Mouse (Mus musculus): ENCODE results near the gene Rapgef2. TPM values are rescaled to one million over a fixed set of nuclear protein-coding genes. Genes with fewer than 3 reads are reported as not detected.
"Not testable (repeated sequence)": the region's sequence is repeated elsewhere in the genome, so short reads cannot be mapped to it uniquely, and the experiment has no call there.

Gene Rapgef2
- polyA plus RNA-seq, 1 experiment from 2014 or later: 7.3 TPM

DNA sequence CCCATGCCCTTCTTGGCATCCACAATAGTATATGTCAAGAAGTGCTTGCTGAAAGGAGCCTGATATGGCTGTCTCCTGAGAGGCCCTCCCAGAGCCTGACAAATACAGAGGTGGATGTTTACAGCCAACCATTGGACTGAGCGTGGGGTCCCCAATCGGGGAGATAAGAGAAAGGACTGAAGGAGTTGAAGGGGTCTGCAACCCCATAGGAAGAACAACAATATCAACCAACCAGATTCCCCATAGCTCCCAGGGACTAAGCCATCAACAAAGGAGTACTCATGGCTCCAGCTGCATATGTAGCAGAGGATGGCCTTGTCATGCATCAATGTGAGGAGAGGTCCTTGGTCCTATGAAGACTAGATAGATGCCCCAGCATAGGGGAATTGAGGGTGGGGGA lies 227.8 kb downstream of the Rapgef2 start:
- not testable (repeated sequence) for H3K9ac ChIP-seq; H3K27ac ChIP-seq (replicated peaks); H3K4me2 ChIP-seq (replicated peaks); H3K4me3 ChIP-seq (replicated peaks); H3K27me3 ChIP-seq; H3K36me3 ChIP-seq; ATAC-seq (ENCODE audit: insufficient number of reproducible peaks, low FRiP score, low TSS enrichment, low read depth); H3K9me3 ChIP-seq (replicated peaks); H3K4me1 ChIP-seq
- 88% methylated on average over 2 of the region's 2 CpGs for WGBS

GRCm38 (mm10) chr3:79045251-79045650 lies 241.1 kb downstream of the Rapgef2 start:
- 79% methylated on average over 5 of the region's 5 CpGs for WGBS

DNA sequence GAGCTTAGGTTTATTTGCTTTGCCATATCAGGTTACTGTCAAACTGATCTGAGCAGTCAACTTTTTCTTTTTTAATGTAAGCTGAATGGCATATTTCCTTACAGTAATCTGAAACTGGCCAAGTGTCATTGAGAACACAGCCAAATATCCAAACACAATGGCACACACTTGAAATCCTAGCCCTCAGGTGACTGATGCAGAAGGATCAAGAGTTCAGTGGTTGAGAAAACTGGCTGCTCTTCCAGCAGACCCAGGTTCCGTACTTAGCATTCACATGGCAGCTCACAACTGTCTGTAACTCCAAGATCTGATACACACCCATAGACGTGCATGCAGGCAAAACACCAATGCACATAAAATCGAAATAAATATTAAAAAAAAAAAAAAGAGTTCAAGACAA lies 243.3 kb downstream of the Rapgef2 start:
- Histone ChIP-seq H3K9me3 (replicated peaks) (no peaks in the 10 kb centered on the region), H3K9ac (no peak overlapping the region), H3K27me3 (no peaks in the 10 kb centered on the region), H3K4me1 (no peaks in the 10 kb centered on the region), H3K4me3 (replicated peaks) (no peak overlapping the region), H3K27ac (replicated peaks) (no peak overlapping the region), H3K4me2 (replicated peaks) (no peak overlapping the region), H3K36me3 (no peaks in the 10 kb centered on the region)
- ATAC-seq (ENCODE audit: insufficient number of reproducible peaks, low FRiP score, low TSS enrichment, low read depth): no peak
- WGBS: 48% methylated on average over 3 of the region's 3 CpGs

More at GRCm38 (mm10) chr3:79045251-79045650, 241.1 kb downstream of the Rapgef2 start:
- Histone ChIP-seq H3K4me1 (no peaks in the 10 kb centered on the region), H3K36me3 (no peaks in the 10 kb centered on the region), H3K27me3 (no peaks in the 10 kb centered on the region), H3K9me3 (replicated peaks) (no peaks in the 10 kb centered on the region), H3K4me3 (replicated peaks) (no peak overlapping the region), H3K9ac (no peak overlapping the region), H3K27ac (replicated peaks) (no peak overlapping the region), H3K4me2 (replicated peaks) (no peak overlapping the region)
- no peak for ATAC-seq (ENCODE audit: insufficient number of reproducible peaks, low FRiP score, low TSS enrichment, low read depth)

DNA sequence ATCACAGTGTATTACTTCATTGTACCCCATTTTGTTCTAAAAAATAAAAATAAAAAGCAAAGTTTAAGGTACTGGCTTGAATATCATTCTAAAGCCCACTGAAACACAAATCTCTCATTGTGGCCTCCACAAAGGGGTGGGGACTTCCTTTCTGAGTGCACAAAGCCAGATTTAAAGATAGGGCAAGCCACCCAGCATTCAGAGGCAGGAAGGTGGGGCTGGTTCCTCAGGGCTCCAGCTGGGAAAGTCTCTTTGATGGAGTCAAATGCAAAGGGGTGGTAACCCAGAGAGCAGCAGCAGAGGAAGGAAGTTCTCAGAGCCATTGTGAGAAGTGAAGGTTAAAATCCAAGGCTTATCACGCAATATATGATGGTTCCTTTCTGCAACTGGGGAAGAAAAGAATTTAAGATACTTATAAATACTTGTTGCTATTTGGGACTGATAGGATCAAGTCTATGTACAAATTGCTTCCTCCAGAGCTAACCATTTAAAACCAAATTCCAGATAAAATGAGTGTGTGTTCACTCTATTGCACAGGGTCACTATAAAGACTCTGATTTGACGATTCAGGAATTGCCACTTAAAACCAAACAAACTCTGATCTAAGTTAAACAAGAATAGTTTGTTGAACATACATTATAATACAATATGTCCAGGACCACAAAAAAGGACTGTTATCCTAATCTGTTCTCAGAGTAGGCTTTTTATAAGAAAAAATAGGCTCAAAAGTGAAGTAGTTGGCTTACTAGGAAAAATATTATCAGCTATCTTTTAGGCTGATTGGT lies 246.5 kb downstream of the Rapgef2 start:
- Histone ChIP-seq H3K4me2 (replicated peaks) (no peak overlapping the region), H3K27me3 (no peaks in the 10 kb centered on the region), H3K27ac (replicated peaks) (no peak overlapping the region), H3K9ac (no peak overlapping the region), H3K4me1 (no peaks in the 10 kb centered on the region), H3K4me3 (replicated peaks) (no peak overlapping the region), H3K36me3 (no peaks in the 10 kb centered on the region), H3K9me3 (replicated peaks) (no peaks in the 10 kb centered on the region)
- WGBS: 62% methylated on average over 2 of the region's 2 CpGs
- ATAC-seq (ENCODE audit: insufficient number of reproducible peaks, low FRiP score, low TSS enrichment, low read depth): no peak

GRCm38 (mm10) chr3:79039008-79039407 lies 247.3 kb downstream of the Rapgef2 start:
- Histone ChIP-seq H3K4me2 (replicated peaks) (no peak overlapping the region), H3K4me3 (replicated peaks) (no peak overlapping the region), H3K9ac (no peak overlapping the region), H3K9me3 (replicated peaks) (no peaks in the 10 kb centered on the region), H3K27me3 (no peaks in the 10 kb centered on the region), H3K4me1 (no peaks in the 10 kb centered on the region), H3K36me3 (no peaks in the 10 kb centered on the region), H3K27ac (replicated peaks) (no peak overlapping the region)
- no peak for ATAC-seq (ENCODE audit: insufficient number of reproducible peaks, low FRiP score, low TSS enrichment, low read depth)
- 79% methylated on average over 2 of the region's 2 CpGs for WGBS

- Histone ChIP-seq H3K36me3 (no peaks in the 10 kb centered on the region), H3K9me3 (replicated peaks) (no peaks in the 10 kb centered on the region), H3K27me3 (no peaks in the 10 kb centered on the region), H3K4me1 (no peaks in the 10 kb centered on the region), H3K27ac (replicated peaks) (no peak overlapping the region), H3K9ac (no peak overlapping the region), H3K4me3 (replicated peaks) (no peak overlapping the region), H3K4me2 (replicated peaks) (no peak overlapping the region)
- no peak for ATAC-seq (ENCODE audit: insufficient number of reproducible peaks, low FRiP score, low TSS enrichment, low read depth)
- 95% methylated on average over 2 of the region's 2 CpGs for WGBS
Observed at GRCm38 (mm10) chr3:79034457-79034856, 251.9 kb downstream of the Rapgef2 start.

- WGBS: 82% methylated on average over 4 of the region's 4 CpGs
- H3K4me3 ChIP-seq (replicated peaks): no peak overlapping the region
- H3K4me2 ChIP-seq (replicated peaks): no peak overlapping the region
- no peaks in the 10 kb centered on the region for H3K9me3 ChIP-seq (replicated peaks)
- H3K9ac ChIP-seq: no peak overlapping the region
- no peaks in the 10 kb centered on the region for H3K27me3 ChIP-seq
- no peak for ATAC-seq (ENCODE audit: insufficient number of reproducible peaks, low FRiP score, low TSS enrichment, low read depth)
- no peaks in the 10 kb centered on the region for H3K36me3 ChIP-seq
- H3K4me1 ChIP-seq: no peaks in the 10 kb centered on the region
- H3K27ac ChIP-seq (replicated peaks): no peak overlapping the region
Observed at GRCm38 (mm10) chr3:79030855-79031254, 255.5 kb downstream of the Rapgef2 start.

DNA sequence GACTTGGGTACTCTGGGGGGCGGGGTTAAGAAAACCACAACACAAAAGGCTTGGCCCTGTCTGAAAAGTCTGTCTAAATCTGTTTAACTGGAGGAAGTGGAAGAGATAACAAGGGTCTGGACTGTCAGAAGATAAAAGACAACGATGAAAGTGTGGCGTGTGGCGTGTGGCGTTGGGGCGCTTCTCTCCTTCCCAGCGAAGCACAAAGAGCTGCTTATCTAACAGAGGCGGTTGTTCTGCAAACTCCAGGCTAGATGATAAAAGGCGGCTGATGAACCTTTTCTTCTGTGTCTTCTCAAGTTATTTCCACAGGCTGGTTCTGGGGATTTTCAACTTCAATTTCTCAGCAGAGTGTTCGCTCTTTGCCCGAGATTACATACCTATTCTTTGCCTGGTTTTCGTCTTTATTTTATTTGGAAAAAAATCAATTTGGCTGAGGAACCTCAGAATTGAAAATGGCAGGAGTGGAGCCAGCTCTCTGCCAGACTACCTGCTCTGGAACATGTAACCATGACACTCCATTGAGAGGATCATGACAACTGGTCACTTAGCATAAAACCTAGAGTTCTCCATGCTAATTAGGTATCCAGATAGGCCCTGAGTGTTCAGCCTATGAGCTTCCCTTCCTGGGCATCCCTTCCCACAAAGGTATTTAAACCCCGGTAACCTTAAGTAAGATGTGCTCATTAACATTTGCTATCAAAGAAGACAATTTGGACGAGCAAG lies 258.0 kb downstream of the Rapgef2 start:
- 0 out of 2 replicates have a peak, but pooled peaks cover 4% of the 10 kb centered on the region for H3K4me1 ChIP-seq
- no peak overlapping the region for H3K4me3 ChIP-seq (replicated peaks)
- no peak for ATAC-seq (ENCODE audit: insufficient number of reproducible peaks, low FRiP score, low TSS enrichment, low read depth)
- H3K27me3 ChIP-seq: no peaks in the 10 kb centered on the region
- H3K36me3 ChIP-seq: no peaks in the 10 kb centered on the region
- no peak overlapping the region for H3K27ac ChIP-seq (replicated peaks)
- no peak overlapping the region for H3K9ac ChIP-seq
- H3K4me2 ChIP-seq (replicated peaks): no peak overlapping the region
- no peaks in the 10 kb centered on the region for H3K9me3 ChIP-seq (replicated peaks)
- WGBS: 75% methylated on average over 14 of the region's 14 CpGs

DNA sequence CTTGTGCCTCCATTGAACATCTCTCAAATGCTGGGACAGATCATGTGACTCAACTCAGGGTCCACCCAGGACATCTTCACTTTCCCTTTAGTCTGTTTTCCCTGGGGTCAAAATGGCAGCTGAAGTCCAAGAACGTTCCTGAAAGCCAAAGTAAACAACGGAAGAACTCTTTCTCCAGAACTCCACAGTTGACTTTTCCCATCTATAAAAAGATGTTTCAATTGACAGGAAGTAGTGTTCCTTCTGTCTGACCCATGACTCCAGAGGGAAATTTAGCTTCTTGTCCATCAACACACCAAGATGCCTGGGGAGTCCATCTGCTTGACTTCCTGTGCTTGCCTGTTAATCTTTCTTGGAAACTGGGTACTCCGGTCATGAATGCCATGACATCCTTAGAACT lies 260.3 kb downstream of the Rapgef2 start:
- no peak overlapping the region for H3K4me2 ChIP-seq (replicated peaks)
- H3K27ac ChIP-seq (replicated peaks): no peak overlapping the region
- 0 out of 2 replicates have a peak, but pooled peaks cover 4% of the 10 kb centered on the region for H3K4me1 ChIP-seq
- no peak overlapping the region for H3K4me3 ChIP-seq (replicated peaks)
- whole genome bisulfite sequencing: 74% methylated on average over 3 of the region's 3 CpGs
- no peak for ATAC-seq (ENCODE audit: insufficient number of reproducible peaks, low FRiP score, low TSS enrichment, low read depth)
- no peaks in the 10 kb centered on the region for H3K36me3 ChIP-seq
- H3K9ac ChIP-seq: no peak overlapping the region
- no peaks in the 10 kb centered on the region for H3K27me3 ChIP-seq
- H3K9me3 ChIP-seq (replicated peaks): no peaks in the 10 kb centered on the region

GRCm38 (mm10) chr3:79023735-79024328 lies 262.5 kb downstream of the Rapgef2 start:
- WGBS: 51% methylated on average over 6 of the region's 6 CpGs
- Histone ChIP-seq H3K9me3 (replicated peaks) (no peaks in the 10 kb centered on the region), H3K4me2 (replicated peaks) (no peak overlapping the region), H3K9ac (no peak overlapping the region), H3K4me1 (0 out of 2 replicates have a peak, but pooled peaks cover 4% of the 10 kb centered on the region), H3K27me3 (no peaks in the 10 kb centered on the region), H3K4me3 (replicated peaks) (no peak overlapping the region), H3K27ac (replicated peaks) (no peak overlapping the region), H3K36me3 (no peaks in the 10 kb centered on the region)
- ATAC-seq (ENCODE audit: insufficient number of reproducible peaks, low FRiP score, low TSS enrichment, low read depth): no peak

GRCm38 (mm10) chr3:79022690-79023089 lies 263.6 kb downstream of the Rapgef2 start:
- Histone ChIP-seq H3K9ac (no peak overlapping the region), H3K9me3 (replicated peaks) (no peaks in the 10 kb centered on the region), H3K4me3 (replicated peaks) (no peak overlapping the region), H3K27ac (replicated peaks) (no peak overlapping the region), H3K36me3 (no peaks in the 10 kb centered on the region), H3K4me1 (0 out of 2 replicates have a peak, but pooled peaks cover 4% of the 10 kb centered on the region), H3K4me2 (replicated peaks) (no peak overlapping the region), H3K27me3 (no peaks in the 10 kb centered on the region)
- WGBS: 87% methylated on average over 4 of the region's 4 CpGs
- ATAC-seq (ENCODE audit: insufficient number of reproducible peaks, low FRiP score, low TSS enrichment, low read depth): no peak
